Mouse (Mus musculus) embryonic facial prominence, embryonic 14.5 days (tissue): ENCODE results near the gene Ing3. TPM values are rescaled to one million over a fixed set of nuclear protein-coding genes. Genes with fewer than 3 reads are reported as not detected.
A peak's percentile ranks its signal among the peaks of the same experiment; 100 is the strongest.

Experiments
- ATAC-seq: fragments of 200-750 bp; cut with Nextera tagmentation; 2 replicates; pipeline ENCODE4 v1.8.0; 2017; ENCODE audit warnings: low read depth, moderate number of reproducible peaks, moderate TSS enrichment
- DNase-seq: peaks from one replicate; pipeline ENCODE4 v3.0.0-alpha.2; 2015; ENCODE audit warnings: low spot score
- H3K27ac ChIP-seq: fragments of 300-500 bp; sonication (generic); replicated peaks from 2 replicates; pipeline ENCODE4 v1.5.1; 2014; ENCODE audit warnings: low read depth, mild to moderate bottlenecking, low read length, moderate library complexity
- H3K27me3 ChIP-seq: fragments of 300-500 bp; sonication (generic); replicated peaks from 2 replicates; pipeline ENCODE4 v1.6.1; 2014; ENCODE audit warnings: low read length; ENCODE audit not compliant: control insufficient read depth, insufficient read depth
- H3K36me3 ChIP-seq: fragments of 300-500 bp; sonication (generic); 2 replicates; pipeline ENCODE4 v1.6.1; 2014; ENCODE audit warnings: low read length, mixed read lengths; ENCODE audit not compliant: control insufficient read depth, insufficient read depth
- H3K4me1 ChIP-seq: fragments of 300-500 bp; sonication (generic); 2 replicates; pipeline ENCODE4 v1.6.1; 2014; ENCODE audit warnings: antibody characterized with exemption, low read length; ENCODE audit not compliant: control insufficient read depth, insufficient read depth
- H3K4me2 ChIP-seq: fragments of 300-500 bp; sonication (generic); 2 replicates; pipeline ENCODE4 v1.6.1; 2014; ENCODE audit warnings: low read depth, mild to moderate bottlenecking, low read length, moderate library complexity, mixed read lengths
- H3K4me3 ChIP-seq: fragments of 300-500 bp; sonication (generic); 2 replicates; pipeline ENCODE4 v1.5.1; 2014; ENCODE audit warnings: low read depth, mild to moderate bottlenecking, low read length
- H3K9ac ChIP-seq: fragments of 300-500 bp; sonication (generic); 2 replicates; pipeline ENCODE4 v1.6.1; 2014; ENCODE audit warnings: low read depth, mild to moderate bottlenecking, low read length, moderate library complexity, mixed read lengths
- H3K9me3 ChIP-seq: fragments of 300-500 bp; sonication (generic); 2 replicates; pipeline ENCODE4 v1.6.1; 2016; ENCODE audit warnings: low read length; ENCODE audit not compliant: control insufficient read depth
- WGBS: fragments of 180-500 bp; shearing (Covaris S2); extraction: QIAGEN DNeasy Blood & Tissue Kit; methylation state at CpG from one replicate; pipeline ENCODE4 v1.1.7; 2014; 5-methylcytosine and 5-hydroxymethylcytosine counted together
- polyA plus RNA-seq: library from polyadenylated mRNA; unstranded; fragments of >200 nt; fragmentation: Nextera tagmentation; extraction: Ambion mirVana; gene quantifications from 2 replicates; pipeline ENCODE4 v1.2.1, GENCODE M21; 2014

Gene Ing3
- polyA plus RNA-seq, 1 experiment from 2014 or later, result 44.2 TPM

DNA sequence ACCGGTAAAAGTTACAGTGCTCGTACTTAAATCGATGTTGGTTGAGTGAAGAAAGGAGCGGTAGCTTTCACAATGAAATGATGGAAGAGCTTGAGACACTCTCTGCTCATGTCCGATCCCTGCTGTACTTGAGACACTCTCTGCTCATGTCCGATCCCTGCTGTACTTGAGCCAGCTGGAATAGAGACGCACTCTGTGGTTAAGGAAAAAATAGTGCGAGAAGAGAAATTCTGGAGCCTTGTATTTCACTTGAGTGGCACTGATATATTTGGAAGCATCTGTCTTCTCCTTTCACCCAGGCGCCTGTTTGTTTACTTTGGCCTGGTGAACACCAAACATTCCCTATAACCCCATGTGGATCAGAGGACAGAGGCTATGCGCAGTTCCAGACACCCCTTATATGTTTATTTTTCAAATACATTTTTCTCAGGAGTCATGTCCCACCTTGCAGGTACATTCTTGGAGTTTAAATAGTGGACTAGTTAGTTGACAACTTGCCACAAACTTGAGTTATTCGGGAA, 61.5 kb downstream of the Ing3 start:
- ATAC-seq, result no peak

DNA sequence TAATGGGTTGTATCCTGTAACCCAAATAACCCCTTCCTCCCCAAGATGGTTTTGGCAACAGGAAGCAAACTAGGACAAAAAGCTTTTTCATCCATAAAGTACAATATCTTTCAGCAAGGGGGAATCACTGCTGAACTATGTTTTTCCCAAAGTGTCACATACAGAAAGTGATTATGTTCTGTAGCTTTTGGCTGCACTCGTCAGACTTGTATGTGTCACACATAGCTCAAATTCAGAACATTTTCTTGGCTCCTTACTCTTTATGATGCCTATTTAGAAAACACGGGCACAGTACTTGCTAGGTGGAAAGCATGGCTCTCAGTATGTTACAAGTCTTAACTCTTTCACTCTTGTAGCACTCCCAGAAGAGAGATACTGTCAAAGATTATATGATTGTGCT, 62.2 kb downstream of the Ing3 start:
- H3K27ac ChIP-seq, result no peak overlapping the region
- WGBS, result 52% methylated on average over 2 of the region's 2 CpGs
- no peaks in the 10 kb centered on the region for H3K36me3 ChIP-seq
- H3K4me3 ChIP-seq, result no peak overlapping the region
- no peaks in the 10 kb centered on the region for H3K4me1 ChIP-seq
- no peak overlapping the region for H3K9ac ChIP-seq
- no peak for DNase-seq
- no peaks in the 10 kb centered on the region for H3K9me3 ChIP-seq
- ATAC-seq, result no peak
- no peak overlapping the region for H3K4me2 ChIP-seq
- H3K27me3 ChIP-seq, result no peaks in the 10 kb centered on the region

More for the DNA sequence above, 61.5 kb downstream of the Ing3 start:
- WGBS, result 79% methylated on average over 11 of the region's 11 CpGs
- H3K9ac ChIP-seq, result no peak overlapping the region
- no peak overlapping the region for H3K4me2 ChIP-seq
- H3K36me3 ChIP-seq, result no peaks in the 10 kb centered on the region
- no peak overlapping the region for H3K4me3 ChIP-seq
- DNase-seq, result no peak
- H3K4me1 ChIP-seq, result no peaks in the 10 kb centered on the region
- no peaks in the 10 kb centered on the region for H3K9me3 ChIP-seq
- H3K27me3 ChIP-seq, result no peaks in the 10 kb centered on the region
- H3K27ac ChIP-seq, result no peak overlapping the region

DNA sequence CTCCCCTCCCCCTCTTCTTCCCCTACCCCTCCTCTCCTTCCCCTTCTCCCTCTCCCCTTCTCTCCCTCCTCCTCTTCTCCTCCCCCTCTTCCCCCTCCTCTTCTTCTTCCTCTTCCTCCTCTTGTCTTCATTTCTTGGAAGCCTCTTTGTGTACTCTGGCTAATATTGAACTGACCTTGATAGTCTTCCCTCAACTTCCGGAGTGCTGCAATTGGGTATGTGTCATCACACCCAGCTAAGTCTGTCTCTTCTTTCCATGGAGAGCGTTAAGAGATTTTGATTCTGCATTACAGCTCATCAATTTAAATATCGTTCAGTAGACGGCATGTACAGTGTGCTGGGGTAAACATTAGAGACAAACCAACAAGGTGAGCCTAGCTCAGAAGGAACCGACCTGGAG, 62.7 kb downstream of the Ing3 start:
- Histone ChIP-seq H3K9ac (no peak overlapping the region), H3K4me2 (no peak overlapping the region), H3K4me1 (no peaks in the 10 kb centered on the region), H3K27me3 (no peaks in the 10 kb centered on the region), H3K36me3 (no peaks in the 10 kb centered on the region), H3K27ac (no peak overlapping the region), H3K9me3 (no peaks in the 10 kb centered on the region), H3K4me3 (no peak overlapping the region)
- WGBS, result 83% methylated on average over 5 of the region's 5 CpGs
- ATAC-seq (no peak), DNase-seq (no peak)

GRCm38 (mm10) chr6:22012501-22012900, 63.1 kb downstream of the Ing3 start:
- Histone ChIP-seq H3K9ac (no peak overlapping the region), H3K27me3 (no peaks in the 10 kb centered on the region), H3K4me1 (no peaks in the 10 kb centered on the region), H3K4me2 (no peak overlapping the region), H3K36me3 (no peaks in the 10 kb centered on the region), H3K27ac (no peak overlapping the region), H3K9me3 (no peaks in the 10 kb centered on the region), H3K4me3 (no peak overlapping the region)
- ATAC-seq, result no peak
- 65% methylated on average over 5 of the region's 5 CpGs for WGBS
- DNase-seq, result no peak

DNA sequence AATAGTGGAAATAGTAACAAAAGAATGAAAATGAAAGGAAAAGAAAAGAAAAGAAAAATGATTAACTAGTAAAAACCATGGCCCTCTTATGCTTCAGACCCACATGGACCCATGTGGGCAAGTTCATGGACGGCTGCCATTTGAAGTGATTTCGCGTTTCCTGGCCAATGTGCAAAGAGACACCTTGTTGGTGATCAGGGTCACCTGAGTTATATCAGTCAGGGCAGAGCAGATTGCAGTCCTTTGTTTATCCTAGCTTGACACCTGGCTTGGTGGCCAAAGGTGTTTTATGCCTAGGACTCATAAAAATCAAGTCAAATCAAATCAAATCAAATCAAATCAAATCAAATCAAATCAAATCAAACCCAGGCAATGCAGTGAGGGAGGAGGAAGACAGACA, 64.0 kb downstream of the Ing3 start:
- Histone ChIP-seq H3K4me3 (no peak overlapping the region), H3K36me3 (no peaks in the 10 kb centered on the region), H3K4me1 (0 out of 2 replicates have a peak, but pooled peaks cover 3% of the 10 kb centered on the region), H3K4me2 (no peak overlapping the region), H3K27me3 (no peaks in the 10 kb centered on the region), H3K9ac (no peak overlapping the region), H3K9me3 (no peaks in the 10 kb centered on the region), H3K27ac (no peak overlapping the region)
- 90% methylated on average over 3 of the region's 3 CpGs for WGBS
- DNase-seq (no peak), ATAC-seq (no peak)

GRCm38 (mm10) chr6:22014291-22014911, 65.0 kb downstream of the Ing3 start:
- no peak overlapping the region for H3K9ac ChIP-seq
- no peaks in the 10 kb centered on the region for H3K36me3 ChIP-seq
- H3K9me3 ChIP-seq, result no peaks in the 10 kb centered on the region
- H3K4me3 ChIP-seq, result no peak overlapping the region
- no peak overlapping the region for H3K27ac ChIP-seq
- H3K4me1 ChIP-seq, result peaks cover 10% of the 10 kb centered on the region; the same call in 1 of the 2 replicates
- H3K27me3 ChIP-seq, result no peaks in the 10 kb centered on the region
- H3K4me2 ChIP-seq, result no peak overlapping the region
- 84% methylated on average over 5 of the region's 6 CpGs for WGBS
- DNase-seq, result no peak
- no peak for ATAC-seq

GRCm38 (mm10) chr6:22017631-22018030, 68.3 kb downstream of the Ing3 start:
- Histone ChIP-seq H3K9me3 (no peaks in the 10 kb centered on the region), H3K27ac (no peak overlapping the region), H3K4me3 (no peak overlapping the region), H3K27me3 (no peaks in the 10 kb centered on the region), H3K4me1 (peaks cover 19% of the 10 kb centered on the region; the same call in 1 of the 2 replicates), H3K9ac (no peak overlapping the region), H3K36me3 (no peaks in the 10 kb centered on the region), H3K4me2 (no peak overlapping the region)
- ATAC-seq (no peak), DNase-seq (no peak)
- 60% methylated on average over 7 of the region's 7 CpGs for WGBS

- peaks cover 19% of the 10 kb centered on the region; the same call in 1 of the 2 replicates for H3K4me1 ChIP-seq
- H3K36me3 ChIP-seq, result no peaks in the 10 kb centered on the region
- 37% methylated on average over 8 of the region's 8 CpGs for WGBS
- H3K9me3 ChIP-seq, result no peaks in the 10 kb centered on the region
- peak overlapping the region; percentile 48 for H3K27ac ChIP-seq
- H3K4me3 ChIP-seq, result no peak overlapping the region
- ATAC-seq (no peak), DNase-seq (no peak)
- H3K27me3 ChIP-seq, result no peaks in the 10 kb centered on the region
- H3K9ac ChIP-seq, result no peak overlapping the region
- no peak overlapping the region for H3K4me2 ChIP-seq
Observed at GRCm38 (mm10) chr6:22018768-22019445, 69.5 kb downstream of the Ing3 start.
